Mouse (Mus musculus) megakaryocyte-erythroid progenitor cell, adult 5-6 weeks (primary cell): ENCODE data around the gene Chchd5. TPM values are rescaled to one million over a fixed set of nuclear protein-coding genes. Genes with fewer than 3 reads are reported as not detected.

Experiments used
- ATAC-seq: replicated peaks from 2 replicates; pipeline ENCODE4 v1.8.0; 2016; ENCODE audit warnings: mild to moderate bottlenecking, inconsistent platforms; ENCODE audit not compliant: severe bottlenecking, poor library complexity, low FRiP score, low TSS enrichment
- total RNA-seq, 2 experiments: library from RNA; stranded (forward) in 1 of 2; stranded (reverse) in 1 of 2; fragments of 200-1000, 215-1000 nt in 1 of 2; fragments of >200 nt in 1 of 2; fragmentation: Nextera tagmentation in 1 of 2; gene quantifications; 2 replicates each; pipeline ENCODE4 v1.2.3; 2014 to 2017

The Chchd5 gene
- total RNA-seq (2014; fragmentation: Nextera tagmentation): 16.5 and 17.3 TPM in 2 replicates
- total RNA-seq (2017): 6.8 and 10.7 TPM in 2 replicates

DNA sequence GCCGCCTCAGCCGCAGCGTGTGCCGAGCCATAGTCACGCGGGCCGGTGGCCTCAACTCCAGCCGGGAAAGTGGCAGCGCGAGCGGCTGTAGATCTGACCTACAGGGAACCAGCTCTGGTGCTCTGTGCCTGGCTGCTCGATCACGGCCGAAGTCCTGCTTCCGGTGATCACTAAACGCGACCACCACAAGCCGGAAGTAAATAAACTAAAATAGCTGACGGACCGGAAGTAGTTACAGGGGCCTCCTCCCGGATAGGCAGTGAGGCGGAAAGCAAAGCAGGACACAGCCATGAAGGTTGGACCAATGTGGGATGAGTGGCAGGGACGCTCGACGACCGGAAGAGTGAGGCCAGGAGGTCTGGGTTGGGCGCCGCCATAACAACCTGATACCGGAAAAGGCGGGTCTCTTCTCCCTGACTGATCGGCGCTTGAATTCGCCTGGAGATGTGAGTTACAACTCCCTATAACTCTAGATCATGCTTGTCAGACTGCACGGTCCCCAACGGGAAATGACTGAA is at the start of gene Chchd5:
TSS of gene Chchd5 (plus strand) at position 289 of the 518 bp plus-strand sequence.
- ATAC-seq: peak; percentile 98

DNA sequence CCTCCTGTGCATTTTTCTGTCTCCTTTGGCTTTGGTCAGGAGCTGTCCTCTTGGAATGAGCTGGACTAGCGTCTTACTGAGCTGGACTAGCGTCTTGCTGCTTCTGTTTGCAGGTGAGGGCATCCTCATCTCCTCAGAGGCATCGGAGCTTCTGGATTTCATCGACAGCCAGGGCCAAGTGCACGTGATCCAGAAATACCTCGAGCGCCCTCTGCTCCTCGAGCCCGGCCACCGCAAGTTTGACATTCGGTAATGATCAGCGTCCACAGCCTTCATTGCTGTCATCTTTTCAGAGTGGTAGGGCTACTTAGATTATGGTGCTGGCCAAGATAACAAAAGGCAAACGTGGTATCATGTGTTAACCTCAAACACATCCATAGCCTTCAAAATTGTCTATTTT is 48.4 kb upstream of the Chchd5 start:
- ATAC-seq: no peak

DNA sequence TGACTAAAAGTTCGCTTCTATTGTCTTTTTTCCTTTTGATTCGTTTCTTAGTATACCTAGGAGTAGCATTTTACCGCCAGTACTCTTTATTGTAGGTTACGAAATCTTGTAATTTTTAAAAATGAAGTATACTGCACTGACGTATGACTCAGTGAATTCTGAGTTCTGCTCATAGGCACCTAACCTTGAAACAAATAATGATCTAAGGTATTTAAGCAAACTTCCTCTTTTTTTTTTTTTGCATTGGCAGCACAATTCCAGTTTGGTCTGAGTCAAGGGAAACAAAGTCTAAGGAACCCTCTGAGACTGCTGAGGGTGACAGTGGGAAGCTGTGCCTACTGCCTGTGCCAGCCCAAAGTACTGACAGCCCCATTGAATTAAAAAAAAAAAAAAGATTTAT is 46.0 kb upstream of the Chchd5 start:
- no peak for ATAC-seq

DNA sequence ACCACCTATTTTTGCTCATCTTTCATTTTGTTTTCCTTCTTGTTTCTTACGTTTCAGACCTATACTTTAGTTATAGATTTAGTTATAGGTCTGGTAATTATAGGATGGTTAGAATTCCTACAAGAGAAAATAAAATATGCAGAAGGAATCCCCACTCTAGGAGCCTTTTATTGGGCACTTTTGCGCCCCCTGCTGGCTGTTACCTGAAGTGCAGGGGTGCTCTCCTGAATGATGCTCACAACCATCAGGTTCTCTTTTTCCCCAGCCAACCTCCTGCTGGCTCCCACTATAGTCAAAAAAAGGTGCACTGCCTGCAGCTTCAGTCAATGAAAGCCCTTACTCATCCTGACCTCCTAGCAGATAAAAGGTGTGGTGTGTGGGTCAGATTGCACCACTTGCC is 44.5 kb upstream of the Chchd5 start:
- 0 out of 2 replicates have a peak, but pooled peaks have one; percentile 44 for ATAC-seq

DNA sequence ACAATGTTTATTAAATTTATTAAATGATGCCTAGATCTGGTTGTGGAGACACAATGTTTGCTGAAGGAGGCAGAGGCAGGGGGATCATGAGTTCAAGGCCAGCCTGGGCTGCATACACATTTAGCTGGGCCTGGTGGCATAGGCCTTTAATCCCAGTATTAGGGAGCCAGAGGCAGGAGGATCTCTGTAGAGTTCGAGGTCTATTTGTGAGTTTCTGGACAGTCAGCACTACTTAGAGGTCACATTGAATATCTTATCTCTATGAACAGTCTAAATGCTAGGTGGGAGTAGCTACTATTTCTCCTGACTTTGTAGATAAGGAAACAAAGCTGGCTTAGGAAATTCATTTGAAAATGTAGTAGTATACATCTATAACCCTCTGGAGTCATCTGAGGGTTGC is 42.0 kb upstream of the Chchd5 start:
- 0 out of 2 replicates have a peak, but pooled peaks have one; percentile 31 for ATAC-seq

DNA sequence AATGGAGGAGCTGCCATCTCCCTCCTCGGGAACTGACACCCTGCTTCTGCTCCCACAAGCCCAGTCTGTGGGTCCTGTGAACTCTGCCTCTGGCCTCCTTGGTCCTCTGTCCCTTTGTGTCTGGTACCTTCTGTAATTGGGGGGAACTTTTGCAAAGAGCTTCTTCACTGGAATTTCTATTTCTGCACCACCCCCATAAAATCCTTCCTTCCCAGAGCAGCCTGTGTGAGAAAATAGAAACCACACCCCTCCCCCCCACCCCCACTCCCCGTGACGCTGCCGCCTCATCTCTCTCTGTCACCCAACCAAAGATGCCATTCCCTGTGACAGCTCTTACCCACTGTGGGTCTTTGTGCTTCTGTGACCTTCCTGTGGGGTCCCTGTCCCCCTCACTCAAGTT is 39.1 kb upstream of the Chchd5 start:
- no peak for ATAC-seq

DNA sequence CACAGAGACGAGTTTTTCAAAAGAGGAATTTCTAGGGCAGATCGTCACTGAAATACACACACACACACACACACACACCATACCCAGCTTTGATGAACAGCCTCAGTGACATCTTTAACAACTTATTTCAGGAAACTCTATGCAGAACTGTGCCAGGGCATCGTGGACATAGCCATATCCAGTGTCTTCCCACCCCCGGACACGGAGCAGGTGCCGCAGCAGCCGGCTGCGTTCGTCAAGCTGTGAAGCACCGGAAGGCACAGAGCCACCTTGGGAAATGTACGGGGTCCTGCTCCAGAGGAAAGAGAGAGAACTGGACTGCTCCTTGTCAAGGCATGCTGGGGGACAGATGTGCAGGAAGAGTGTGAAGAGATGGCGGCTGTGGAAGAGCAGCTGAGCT is 36.7 kb upstream of the Chchd5 start:
- no peak for ATAC-seq

DNA sequence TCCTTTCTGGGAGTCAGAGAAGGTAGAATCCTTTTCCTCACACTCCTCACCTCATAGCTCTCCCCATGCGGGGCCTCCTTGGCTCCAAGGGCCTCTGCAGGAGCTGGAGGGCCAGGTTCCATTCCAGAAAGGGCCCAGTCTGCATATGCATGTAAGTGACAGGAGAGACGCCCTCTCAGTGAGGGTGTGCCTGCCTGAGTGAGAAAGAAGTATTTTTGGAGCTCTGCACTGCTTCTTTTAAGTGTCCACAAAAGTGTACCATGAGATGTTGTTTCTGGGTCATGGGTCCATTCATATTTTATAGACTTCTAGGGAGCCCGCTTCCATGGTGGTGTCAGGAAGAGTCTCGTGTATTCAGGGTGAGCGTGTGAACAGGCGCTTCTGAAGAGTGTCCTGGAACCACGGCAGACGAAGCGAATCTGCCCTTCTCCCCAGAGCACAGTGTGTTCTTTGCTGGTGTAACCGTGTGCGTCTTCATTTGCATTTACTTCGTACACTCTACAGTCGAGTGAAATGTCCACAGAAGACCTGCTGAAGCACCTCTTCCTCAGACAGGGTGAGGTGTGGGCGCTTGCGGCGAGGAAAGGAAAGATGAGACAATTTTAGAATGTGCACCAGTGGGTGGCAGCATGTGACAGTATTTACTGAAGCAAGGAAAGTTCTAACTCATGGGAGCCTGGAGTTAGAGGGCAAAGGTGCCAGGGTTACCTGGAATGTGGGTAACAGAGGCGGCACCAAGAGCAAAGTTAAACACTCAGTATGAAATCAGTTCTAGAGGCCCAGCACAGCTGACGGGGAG is 35.4 kb upstream of the Chchd5 start:
- no peak for ATAC-seq

DNA sequence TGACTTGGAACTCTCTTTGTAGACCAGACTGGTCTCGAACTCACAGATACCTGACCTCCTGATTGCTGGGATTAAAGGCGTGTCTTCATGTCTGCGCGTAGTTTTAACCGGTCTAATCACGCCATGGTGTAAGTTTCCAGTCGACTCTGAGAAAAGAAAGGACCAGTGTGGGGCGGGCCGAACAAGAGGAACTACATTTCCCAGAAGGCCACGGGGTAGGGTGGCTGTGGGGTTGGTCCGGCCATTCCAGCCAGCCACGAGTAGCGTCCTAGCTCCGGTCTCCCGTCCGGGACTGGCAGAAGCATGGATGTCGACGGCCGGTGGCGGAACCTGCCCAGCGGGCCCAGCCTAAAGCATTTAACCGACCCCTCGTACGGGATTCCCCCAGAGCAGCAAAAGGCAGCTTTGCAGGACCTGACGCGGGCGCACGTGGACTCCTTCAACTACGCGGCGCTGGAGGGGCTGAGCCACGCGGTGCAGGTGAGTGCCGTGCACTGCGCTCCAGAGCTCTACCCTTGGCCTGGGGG is 28.7 kb upstream of the Chchd5 start, which contains the start of gene Polr1b:
TSS of gene Polr1b (plus strand) at position 212 of the 527 bp plus-strand sequence.
- ATAC-seq: peak; percentile 98

DNA sequence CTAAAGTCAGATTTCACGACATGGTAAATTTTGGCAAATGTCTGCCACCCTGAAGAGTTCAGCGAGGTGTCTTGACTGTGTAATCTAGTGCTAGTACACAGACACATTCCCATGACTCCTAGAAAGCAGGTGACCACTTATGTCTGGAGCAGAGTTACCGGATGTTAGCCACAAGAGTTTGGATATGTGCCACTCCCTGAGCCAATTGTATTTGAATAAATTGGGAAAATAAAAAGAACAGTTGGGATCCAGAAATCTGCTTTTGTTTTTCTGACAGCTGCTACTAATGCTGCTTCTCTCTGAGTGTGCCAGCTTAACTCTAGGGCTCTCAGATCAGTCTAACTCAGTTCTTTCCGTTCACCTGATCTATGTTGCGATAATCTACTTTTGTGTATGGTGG is 16.6 kb upstream of the Chchd5 start:
- no peak for ATAC-seq

DNA sequence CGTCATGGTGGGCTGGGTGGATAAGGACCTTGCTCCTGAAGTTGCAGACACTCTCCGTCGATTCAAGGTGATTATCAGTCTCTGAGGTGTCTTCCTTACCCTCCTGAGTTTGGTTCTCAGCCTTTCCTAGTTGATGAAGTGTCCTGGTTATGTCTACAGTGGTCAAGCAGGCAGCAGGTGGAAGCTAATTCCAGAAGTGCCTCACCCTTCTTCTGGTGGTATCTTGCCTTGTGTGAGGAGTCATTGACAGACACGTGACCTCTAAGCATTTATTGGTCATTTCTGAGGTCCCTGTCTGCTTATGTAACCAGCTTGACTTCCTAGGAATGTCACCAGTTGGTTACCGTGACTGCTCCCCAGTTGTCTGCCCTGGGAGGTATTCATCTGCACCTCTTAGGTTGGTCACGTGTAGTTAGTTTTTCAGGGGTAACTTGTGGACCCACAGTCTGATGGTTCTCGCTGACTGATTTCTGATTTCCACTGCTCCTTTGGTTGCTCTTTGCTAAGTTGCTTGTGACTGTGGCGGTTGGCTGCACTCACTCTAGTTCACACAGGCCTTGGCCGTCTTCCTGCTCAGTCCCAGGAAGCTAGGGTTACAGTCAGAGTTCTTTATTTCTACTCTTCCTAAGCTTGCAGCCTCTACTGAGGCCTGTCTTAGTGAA is 13.7 kb upstream of the Chchd5 start:
- ATAC-seq: no peak

DNA sequence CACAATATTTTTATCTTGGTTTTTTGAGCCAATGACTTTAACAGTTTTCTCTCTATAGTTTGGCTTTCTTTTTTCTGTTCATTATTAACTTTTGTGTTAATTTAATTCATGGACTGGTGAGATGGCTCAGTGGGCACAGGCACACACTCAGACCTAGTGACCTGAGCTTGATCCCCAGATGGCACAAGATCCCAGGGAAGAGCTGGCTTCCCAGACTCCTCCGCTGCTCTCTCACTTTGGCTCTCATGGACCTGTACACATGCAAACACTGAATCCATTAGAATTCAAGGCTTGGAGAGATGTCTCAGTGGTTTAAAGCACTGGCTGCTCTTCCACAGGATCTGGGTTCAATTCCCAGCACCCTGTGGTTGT is 13.1 kb upstream of the Chchd5 start:
- ATAC-seq: no peak

DNA sequence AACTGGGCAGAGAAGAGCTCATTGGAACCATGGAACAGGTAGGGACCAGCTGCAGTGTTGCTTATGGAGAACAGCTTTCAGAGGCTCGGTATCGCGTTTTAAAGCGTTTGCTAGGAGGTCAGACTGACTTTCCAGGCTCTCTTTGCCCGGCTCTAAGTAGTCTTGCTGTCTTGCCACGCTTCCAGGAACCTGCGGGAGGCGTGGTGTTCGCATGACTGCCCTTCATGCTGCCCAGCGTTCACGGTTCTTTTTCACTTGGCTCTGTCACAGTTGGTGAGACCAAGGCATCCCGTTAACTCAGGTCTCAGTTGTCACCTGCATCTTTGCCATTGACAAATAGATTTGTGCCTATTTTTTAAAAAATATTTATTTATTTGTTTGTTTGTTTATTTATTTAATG is 11.4 kb upstream of the Chchd5 start:
- ATAC-seq: no peak

DNA sequence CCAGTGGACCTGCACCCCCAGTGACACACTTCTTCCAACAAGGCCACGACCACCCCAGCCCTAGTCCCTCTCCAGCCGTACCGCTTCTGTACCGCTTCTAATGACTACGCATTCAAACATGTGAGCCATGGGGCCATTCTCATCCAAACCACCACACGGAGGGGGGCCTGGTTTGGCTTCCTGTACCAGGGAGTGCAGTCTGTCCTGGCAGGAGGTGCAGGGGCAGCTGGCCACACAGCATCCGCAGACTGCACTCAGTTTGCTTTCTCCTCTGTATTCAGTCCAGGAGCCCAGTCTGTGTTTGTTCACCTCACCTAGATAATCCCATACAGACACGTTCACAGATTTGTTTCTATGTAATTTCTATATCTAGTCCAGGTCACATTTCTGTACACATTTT is 7.5 kb upstream of the Chchd5 start:
- no peak for ATAC-seq

DNA sequence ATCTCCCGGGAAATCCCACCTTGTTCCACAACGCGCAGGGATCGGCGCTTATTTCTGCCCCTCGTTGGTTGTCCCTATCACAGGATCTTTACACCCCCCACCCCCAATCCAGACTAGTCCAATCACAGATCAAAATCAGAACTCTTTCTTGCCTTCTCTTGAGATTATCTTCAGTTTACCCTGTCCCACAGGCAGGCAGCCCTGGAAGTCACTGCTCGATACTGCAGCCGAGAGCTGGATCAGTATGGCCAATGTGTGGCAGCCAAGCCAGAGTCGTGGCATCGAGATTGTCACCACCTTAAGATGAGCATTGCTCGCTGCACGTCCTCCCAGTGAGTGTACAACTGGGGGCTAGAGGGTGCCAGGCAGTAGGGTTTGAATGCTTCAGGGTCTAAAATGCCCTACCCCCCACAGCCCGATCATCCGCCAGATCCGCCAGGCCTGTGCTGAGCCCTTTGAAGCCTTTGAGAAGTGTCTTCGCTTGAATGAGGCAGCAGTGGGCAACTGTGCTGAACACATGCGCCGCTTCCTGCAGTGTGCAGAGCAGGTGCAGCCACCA is 566 bp downstream of the Chchd5 start:
- peak; percentile 13 for ATAC-seq

DNA sequence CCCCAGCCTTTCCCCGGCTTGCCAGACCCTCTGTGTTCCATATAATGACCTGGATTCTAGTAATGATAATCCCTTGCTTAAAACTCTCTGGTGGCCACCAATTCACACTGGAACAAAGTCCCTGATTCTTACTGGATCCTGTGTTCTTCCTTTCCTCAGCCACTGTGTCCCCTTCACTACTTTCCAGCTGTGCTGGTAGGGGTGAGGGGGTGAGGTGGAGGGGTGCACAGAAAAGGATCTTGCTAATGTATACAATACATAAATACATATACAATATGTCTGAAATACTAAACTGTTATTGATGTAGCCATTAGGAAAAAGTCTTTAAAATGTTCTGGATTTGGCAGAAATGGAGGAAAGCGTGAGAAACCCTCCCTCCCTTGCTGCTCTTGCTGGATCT is 1.3 kb downstream of the Chchd5 start:
- no peak for ATAC-seq

DNA sequence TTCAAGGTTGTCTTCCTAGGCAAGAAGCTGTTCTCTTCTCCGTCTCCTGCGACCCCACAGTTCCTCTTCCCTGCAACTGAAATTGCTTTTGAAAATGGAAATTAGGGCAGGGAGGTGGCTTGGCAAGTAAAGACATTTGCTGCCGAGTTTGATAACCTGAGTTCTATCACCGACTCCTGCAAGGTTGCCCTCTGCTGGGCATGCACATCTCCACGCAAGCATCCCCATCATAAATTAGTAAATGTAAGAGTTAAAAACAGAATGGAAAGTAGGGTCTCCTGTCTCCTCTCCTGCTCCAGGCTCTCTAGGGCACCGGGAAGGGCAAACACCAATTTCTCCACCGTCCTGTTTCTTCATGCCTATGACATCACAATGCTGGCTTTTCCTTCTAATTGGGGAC is 2.7 kb downstream of the Chchd5 start:
- no peak for ATAC-seq

DNA sequence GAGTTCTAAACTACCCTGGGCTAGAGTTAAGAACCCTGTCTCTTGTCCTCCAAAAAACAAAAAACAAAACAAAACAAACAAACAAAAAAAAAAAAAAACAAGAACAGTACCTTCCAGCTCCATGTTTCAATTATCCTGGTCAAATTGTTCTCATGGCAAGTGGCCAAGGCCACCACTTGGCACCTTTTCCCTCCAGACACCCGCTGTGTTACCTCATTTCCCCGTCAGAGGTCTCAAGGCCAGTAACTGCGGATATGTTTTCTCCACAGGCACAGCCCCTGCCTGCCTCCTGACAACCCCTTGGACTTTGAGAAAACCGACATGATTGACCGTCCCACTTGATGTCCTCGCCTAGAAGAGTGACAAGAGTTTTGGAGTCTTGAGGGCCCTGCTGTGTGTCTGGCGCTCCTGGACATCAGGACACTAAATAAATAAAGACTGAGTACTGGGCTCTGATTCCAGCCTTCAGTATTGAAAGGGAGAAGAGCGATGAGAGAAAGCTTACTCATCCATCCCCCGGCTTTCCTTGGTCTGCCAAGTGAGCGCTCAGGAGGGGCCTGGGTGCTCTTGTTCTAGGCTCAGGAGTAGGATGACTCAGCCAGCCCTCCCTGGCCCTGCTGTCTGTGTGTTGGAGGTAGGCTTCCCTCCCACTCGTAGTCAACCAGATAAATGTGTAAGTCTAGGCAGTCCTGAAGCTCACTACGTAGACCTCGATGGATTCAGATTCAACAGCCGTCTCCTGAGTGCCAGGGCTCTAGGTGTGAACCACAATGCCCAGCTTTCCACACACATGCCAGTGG is 3.7 kb downstream of the Chchd5 start:
- ATAC-seq: no peak

DNA sequence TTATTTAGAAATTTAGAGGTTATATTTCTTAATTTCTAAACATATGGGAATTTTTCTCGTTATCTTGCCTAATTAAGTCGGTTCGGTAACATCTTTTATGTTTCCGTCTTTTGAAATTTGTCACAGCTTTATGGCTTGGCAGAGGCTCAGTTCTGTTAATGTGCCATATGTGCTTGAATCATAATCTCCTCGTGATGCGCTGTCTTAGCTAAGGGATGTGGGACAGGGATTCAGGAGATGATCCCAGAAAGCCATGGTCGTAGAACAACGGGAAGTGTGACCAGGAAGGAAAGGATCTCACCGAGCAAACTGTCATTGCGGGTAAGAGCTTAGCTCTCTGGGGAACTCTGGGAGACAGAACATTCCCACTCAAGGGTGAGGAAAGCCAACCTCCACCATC is 10.4 kb downstream of the Chchd5 start:
- ATAC-seq: no peak
